In genomic region chr2:130424126-130424853, GRCm38 (mm10) we compare ENCODE assay signal across 7 mouse cellular contexts. TPM values are rescaled to one million over a fixed set of nuclear protein-coding genes. Genes with fewer than 3 reads are reported as not detected.
A peak's percentile ranks its signal among the peaks of the same experiment; 100 is the strongest.
DNase-seq lines count a peak whose midpoint lies in the region; ATAC-seq lines count a peak whose summit lies in the region.

TSS of gene Vps16 (plus strand) at chr2:130424339.
TSS of gene Pced1a (minus strand) at chr2:130424701.

- H3K9ac ChIP-seq in intestine, embryonic 16.5 days (ENCODE audit: low read depth, low read length): peak within 1 kb of the TSS; percentile 91
- H3K9ac ChIP-seq in midbrain, embryonic 11.5 days (ENCODE audit: low read length): peak within 1 kb of the TSS; percentile 76

- 0 out of 2 replicates have a peak, but pooled peaks cover 4% of the 10 kb centered on the region for H3K36me3 ChIP-seq in intestine, embryonic 16.5 days (ENCODE audit: control insufficient read depth, insufficient read depth, low read length)
- no peaks in the 10 kb centered on the region; the same call in 1 of the 2 replicates for H3K36me3 ChIP-seq in midbrain, embryonic 11.5 days (ENCODE audit: control insufficient read depth, insufficient read depth, low read length)

- peak within 1 kb of the TSS; percentile 94 for H3K4me3 ChIP-seq in intestine, embryonic 16.5 days (ENCODE audit: low read length)
- H3K4me3 ChIP-seq in midbrain, embryonic 11.5 days (ENCODE audit: low read depth, low read length): peak within 1 kb of the TSS; percentile 60

- no peaks in the 10 kb centered on the region for H3K9me3 ChIP-seq in intestine, embryonic 16.5 days (ENCODE audit: control insufficient read depth, low read length)
- H3K9me3 ChIP-seq in midbrain, embryonic 11.5 days (ENCODE audit: control insufficient read depth, low read length): no peaks in the 10 kb centered on the region

- intact Hi-C loops in left cerebral cortex, postnatal 36 days (cut with DNase I): no loop called here

- peak; percentile 97 for ATAC-seq in intestine, embryonic 16.5 days
- peak; percentile 96 for ATAC-seq in midbrain, embryonic 11.5 days (ENCODE audit: low FRiP score)

- WGBS in intestine, embryonic 16.5 days: under 1% methylated on average over 58 of the region's 58 CpGs
- under 1% methylated on average over 58 of the region's 58 CpGs for WGBS in midbrain, embryonic 11.5 days

- DNase-seq in adrenal gland, adult 8-10 months: peak; percentile 88
- DNase-seq in embryo, embryonic 9.5 days (ENCODE audit: extremely low spot score): peak; percentile 91
- DNase-seq in gastrocnemius, postnatal 4 days (ENCODE audit: low spot score in 2 of 2): peak; percentile 86 to 96
- DNase-seq in left cerebral cortex, postnatal 36 days (ENCODE audit: low spot score in 2 of 2): peak; percentile 95 to 96
- peak; percentile 100 for DNase-seq in midbrain, embryonic 11.5 days (ENCODE audit: low spot score, missing footprints)
- peak; percentile 87 for DNase-seq in skeletal muscle tissue, adult 2 months (ENCODE audit: low read depth, low spot score)

- H3K27me3 ChIP-seq in intestine, embryonic 16.5 days (replicated peaks; ENCODE audit: control insufficient read depth, insufficient read depth, low read length): no peaks in the 10 kb centered on the region
- H3K27me3 ChIP-seq in midbrain, embryonic 11.5 days (ENCODE audit: control insufficient read depth, insufficient read depth, low read length): no peaks in the 10 kb centered on the region

- H3K27ac ChIP-seq in intestine, embryonic 16.5 days (ENCODE audit: low read length): peak within 1 kb of the TSS; percentile 90
- peak within 1 kb of the TSS; percentile 58 for H3K27ac ChIP-seq in midbrain, embryonic 11.5 days (ENCODE audit: low read depth, low read length)

- peaks cover 13% of the 10 kb centered on the region for H3K4me1 ChIP-seq in intestine, embryonic 16.5 days (ENCODE audit: control insufficient read depth, insufficient read depth, low read length)
- peaks cover 12% of the 10 kb centered on the region for H3K4me1 ChIP-seq in midbrain, embryonic 11.5 days (ENCODE audit: control insufficient read depth, insufficient read depth, low read length)

- peak within 1 kb of the TSS; percentile 92 for H3K4me2 ChIP-seq in intestine, embryonic 16.5 days (ENCODE audit: low read depth, low read length)
- peak within 1 kb of the TSS; percentile 83 for H3K4me2 ChIP-seq in midbrain, embryonic 11.5 days

RNA-seq across cellular contexts. Expression of gene Vps16, which starts in this region (rescaled TPM):
- total RNA-seq in adrenal gland, adult 8-10 months (2022): 10 to 100 TPM; 71.0 to 93.1 (median 71.7) TPM
- total RNA-seq in gastrocnemius, postnatal 4 days (2021): 10 to 100 TPM; 37.3 to 44.6 TPM
- polyA plus RNA-seq in intestine, embryonic 16.5 days (2015; fragmentation: Nextera tagmentation; extraction: Ambion mirVana): 75.0 and 81.5 TPM in 2 replicates
- 10 to 100 TPM; 78.0 to 78.3 TPM for total RNA-seq in left cerebral cortex, postnatal 36 days (2021)
- polyA plus RNA-seq in midbrain, embryonic 11.5 days (2014; fragmentation: Nextera tagmentation; extraction: Ambion mirVana): 83.7 and 91.7 TPM in 2 replicates

RNA-seq across cellular contexts. Expression of gene Pced1a, which starts in this region (rescaled TPM):
- 10 to 100 TPM; 17.4 to 24.5 (median 19.7) TPM for total RNA-seq in adrenal gland, adult 8-10 months (2022)
- 10 to 100 TPM; 10.6 to 11.6 TPM for total RNA-seq in gastrocnemius, postnatal 4 days (2021)
- polyA plus RNA-seq in intestine, embryonic 16.5 days (2015; fragmentation: Nextera tagmentation; extraction: Ambion mirVana): 10.7 and 13.2 TPM in 2 replicates
- total RNA-seq in left cerebral cortex, postnatal 36 days (2021): 10 to 100 TPM; 26.0 to 28.8 TPM
- 7.5 and 8.0 TPM in 2 replicates for polyA plus RNA-seq in midbrain, embryonic 11.5 days (2014; fragmentation: Nextera tagmentation; extraction: Ambion mirVana)

Comparison
In these comparisons a context has a peak if more than half of its experiments do, and no peak if none do; other contexts are left out.
1. Peak in every context shown above with its lines: DNase-seq, ATAC-seq, H3K4me3 ChIP-seq and H3K27ac ChIP-seq.